Mouse (Mus musculus): Measurements from ENCODE around the gene Sin3a.

- TF ChIP-seq CTCF (IDR thresholded peaks at IDR 0.05; ENCODE audit: borderline replicate concordance, extremely low read depth, insufficient read depth, insufficient read length) (no peak), POLR2A (IDR thresholded peaks at IDR 0.05; ENCODE audit: borderline replicate concordance, extremely low read depth, insufficient read depth, insufficient read length, poor library complexity, severe bottlenecking) (no peak)
Measured at GRCm38 (mm10) chr9:57070800-57071545, 867 bp upstream of the Sin3a start.

All from brain, embryonic 14.5 days (tissue).